Mouse (Mus musculus): ENCODE measurements around the gene Tuba8.

GRCm38 (mm10) chr6:121176731-121177098 lies 33.8 kb upstream of the Tuba8 start:
- TF ChIP-seq CTCF (IDR thresholded peaks at IDR 0.05; ENCODE audit: control insufficient read depth, insufficient read depth, low read length) = no peak
- TF ChIP-seq POLR2A (IDR thresholded peaks at IDR 0.05; ENCODE audit: borderline replicate concordance, control insufficient read depth, low read depth, low read length) = no peak

Measured in bone marrow, adult 2 months (tissue).